Mouse (Mus musculus): ENCODE results near the gene Rbm47. TPM values are rescaled to one million over a fixed set of nuclear protein-coding genes. Genes with fewer than 3 reads are reported as not detected.

The Rbm47 gene
- polyA plus RNA-seq, 1 experiment from 2014 or later: 2.4 TPM

DNA sequence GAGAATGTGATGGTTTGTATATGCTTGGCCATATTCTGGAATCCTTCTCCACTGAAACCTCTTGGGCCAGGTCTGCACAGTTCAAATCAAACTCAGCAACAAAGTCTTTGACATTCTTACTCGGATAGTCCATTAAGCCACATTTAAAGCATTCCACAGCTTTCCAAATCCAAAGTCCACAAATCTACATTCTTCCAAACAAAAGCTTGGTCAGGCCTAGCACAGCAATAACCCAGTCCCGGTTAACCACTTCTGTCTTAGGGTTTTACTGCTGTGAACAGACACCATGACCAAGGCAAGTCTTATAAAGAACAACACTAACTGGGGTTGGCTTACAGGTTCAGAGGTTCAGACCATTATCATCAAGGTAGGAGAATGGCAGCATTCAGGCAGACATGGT, 133.1 kb downstream of the Rbm47 start:
- Histone ChIP-seq H3K4me1 (replicated peaks) (0 out of 2 replicates have a peak, but pooled peaks cover 7% of the 10 kb centered on the region), H3K9ac (replicated peaks) (no peak overlapping the region), H3K9me3 (no peaks in the 10 kb centered on the region), H3K4me3 (replicated peaks) (no peak overlapping the region), H3K27ac (no peak overlapping the region), H3K27me3 (peaks cover 4% of the 10 kb centered on the region; the same call in 1 of the 2 replicates), H3K4me2 (no peak overlapping the region), H3K36me3 (no peaks in the 10 kb centered on the region)
- WGBS: 81% methylated on average over 2 of the region's 2 CpGs
- ATAC-seq (ENCODE audit: insufficient number of reproducible peaks, insufficient read depth, low FRiP score, low TSS enrichment, low read depth): no peak

DNA sequence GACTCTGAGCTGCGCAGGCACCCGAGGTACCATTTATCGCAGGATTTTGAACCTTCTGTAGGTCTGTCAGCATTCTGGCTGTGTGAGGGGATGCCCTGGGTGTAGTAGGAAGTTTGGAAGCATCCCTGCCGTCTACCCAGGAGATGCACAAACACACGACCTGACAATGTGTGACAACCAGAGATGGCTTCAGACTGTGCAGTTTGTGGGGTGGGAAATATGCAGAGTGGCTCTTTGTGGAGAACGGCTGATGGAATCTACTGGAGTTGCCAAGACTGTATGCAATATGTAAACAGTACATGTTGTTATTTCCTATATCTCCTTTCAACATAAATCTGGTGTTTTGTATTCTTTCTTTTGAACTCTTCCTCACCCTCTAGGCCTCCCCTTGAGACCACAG, 135.9 kb downstream of the Rbm47 start:
- no peak overlapping the region for H3K4me3 ChIP-seq (replicated peaks)
- H3K4me2 ChIP-seq: no peak overlapping the region
- no peaks in the 10 kb centered on the region for H3K9me3 ChIP-seq
- WGBS: 78% methylated on average over 6 of the region's 6 CpGs
- H3K36me3 ChIP-seq: no peaks in the 10 kb centered on the region
- H3K9ac ChIP-seq (replicated peaks): no peak overlapping the region
- no peak for ATAC-seq (ENCODE audit: insufficient number of reproducible peaks, insufficient read depth, low FRiP score, low TSS enrichment, low read depth)
- H3K27me3 ChIP-seq: peaks cover 4% of the 10 kb centered on the region; the same call in 1 of the 2 replicates
- H3K27ac ChIP-seq: no peak overlapping the region
- 0 out of 2 replicates have a peak, but pooled peaks cover 7% of the 10 kb centered on the region for H3K4me1 ChIP-seq (replicated peaks)

DNA sequence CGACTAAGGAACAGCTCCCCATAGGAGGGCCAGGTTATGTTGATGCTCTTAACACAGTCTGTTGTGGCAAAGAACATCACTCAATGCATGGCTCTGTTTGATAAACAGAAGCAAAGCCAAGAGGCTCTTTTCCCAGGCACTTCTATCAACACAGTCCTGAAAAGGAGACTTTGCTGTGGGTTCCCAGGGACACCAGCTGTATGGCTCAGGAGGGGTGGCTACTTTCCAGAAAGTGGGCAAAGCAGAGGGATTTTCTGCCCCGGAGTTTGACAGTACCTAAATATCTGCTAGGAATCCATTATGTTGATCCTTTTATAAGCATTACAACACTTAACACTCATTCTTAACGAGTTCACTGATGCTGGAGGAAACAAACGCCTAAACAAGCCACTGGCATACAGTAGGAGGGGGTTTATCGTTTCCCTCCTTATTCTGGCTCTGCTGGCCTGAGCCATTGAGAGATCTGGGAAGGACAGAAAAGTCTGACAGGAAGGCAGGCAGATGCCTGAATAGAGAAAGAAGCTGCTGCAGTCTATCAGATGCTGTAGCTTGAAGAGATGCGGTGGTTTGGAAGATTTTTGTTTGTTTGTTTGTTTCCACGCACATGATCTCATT, 136.4 kb downstream of the Rbm47 start:
- WGBS: 49% methylated on average over 7 of the region's 7 CpGs
- no peak overlapping the region for H3K4me3 ChIP-seq (replicated peaks)

DNA sequence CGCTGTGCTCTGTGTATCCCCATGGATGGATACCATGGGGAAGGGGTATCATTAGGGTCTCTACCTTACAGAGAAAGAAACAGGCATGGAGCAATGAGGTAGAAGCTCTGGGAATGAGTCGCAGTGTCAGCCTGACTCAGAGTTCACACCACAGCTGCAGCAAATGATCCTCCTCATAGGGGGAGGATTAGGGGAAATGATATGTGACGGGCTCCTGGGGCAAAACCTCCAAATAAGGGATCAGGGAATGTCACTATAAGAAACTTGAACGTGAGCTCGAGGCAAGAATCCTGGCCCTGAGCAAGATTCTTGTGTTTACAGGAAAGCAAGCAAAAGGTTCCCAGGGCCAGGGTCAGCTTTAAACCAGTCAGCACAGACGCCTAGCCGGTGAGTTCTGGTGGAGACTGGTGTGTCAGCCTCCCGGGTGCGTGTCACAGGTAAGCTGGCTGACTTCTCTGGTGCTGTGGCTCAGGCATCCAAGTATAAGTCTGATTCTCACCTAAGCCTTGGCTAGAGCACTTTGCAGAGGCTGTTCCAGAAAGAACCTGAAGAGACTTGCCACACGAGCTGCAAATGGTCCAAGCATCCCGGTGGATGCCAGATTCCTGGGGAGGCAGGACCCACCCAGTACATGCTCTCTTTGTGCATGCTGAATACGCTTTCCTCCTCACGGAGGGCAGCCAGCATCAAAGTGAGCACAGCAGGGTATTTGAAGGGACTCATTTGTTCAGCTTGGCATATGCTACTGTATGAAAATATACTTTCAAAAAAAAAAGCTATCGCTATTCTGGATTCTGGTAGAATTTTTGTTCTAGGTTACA, 138.3 kb downstream of the Rbm47 start:
- Histone ChIP-seq H3K27me3 (peaks cover 4% of the 10 kb centered on the region; the same call in 1 of the 2 replicates), H3K4me3 (replicated peaks) (no peak overlapping the region), H3K27ac (no peak overlapping the region), H3K9me3 (no peaks in the 10 kb centered on the region), H3K36me3 (no peaks in the 10 kb centered on the region), H3K4me2 (no peak overlapping the region), H3K4me1 (replicated peaks) (0 out of 2 replicates have a peak, but pooled peaks cover 7% of the 10 kb centered on the region), H3K9ac (replicated peaks) (no peak overlapping the region)
- ATAC-seq (ENCODE audit: insufficient number of reproducible peaks, insufficient read depth, low FRiP score, low TSS enrichment, low read depth): no peak
- WGBS: 62% methylated on average over 14 of the region's 14 CpGs

More for the DNA sequence above, 136.4 kb downstream of the Rbm47 start:
- Histone ChIP-seq H3K4me2 (no peak overlapping the region), H3K9ac (replicated peaks) (no peak overlapping the region), H3K27me3 (peaks cover 4% of the 10 kb centered on the region; the same call in 1 of the 2 replicates), H3K27ac (no peak overlapping the region), H3K36me3 (no peaks in the 10 kb centered on the region), H3K4me1 (replicated peaks) (0 out of 2 replicates have a peak, but pooled peaks cover 7% of the 10 kb centered on the region), H3K9me3 (no peaks in the 10 kb centered on the region)
- no peak for ATAC-seq (ENCODE audit: insufficient number of reproducible peaks, insufficient read depth, low FRiP score, low TSS enrichment, low read depth)

DNA sequence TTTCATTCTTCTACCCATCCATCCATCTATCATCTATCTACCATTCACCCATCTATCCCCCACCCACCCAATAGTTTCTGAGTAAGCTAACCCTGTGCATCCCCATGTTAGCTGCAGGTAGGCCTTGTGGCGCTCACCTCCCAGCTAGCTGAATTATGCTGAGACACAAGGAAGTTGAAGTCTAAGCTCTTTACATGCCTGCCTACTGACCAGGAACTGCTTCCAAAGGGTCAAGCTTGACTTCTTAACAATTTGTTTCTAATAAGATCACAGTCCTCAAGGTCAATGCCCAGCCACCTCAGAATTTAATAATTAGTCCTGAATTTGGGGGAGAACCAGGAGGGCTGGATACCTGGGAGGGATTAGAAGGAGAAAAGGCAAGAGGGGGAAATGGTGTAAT, 140.1 kb downstream of the Rbm47 start:
- H3K9ac ChIP-seq (replicated peaks): no peak overlapping the region
- no peak overlapping the region for H3K27ac ChIP-seq
- H3K4me3 ChIP-seq (replicated peaks): no peak overlapping the region
- 100% methylated on average over 1 of the region's 1 CpGs for WGBS
- no peak for ATAC-seq (ENCODE audit: insufficient number of reproducible peaks, insufficient read depth, low FRiP score, low TSS enrichment, low read depth)
- no peaks in the 10 kb centered on the region for H3K9me3 ChIP-seq
- H3K36me3 ChIP-seq: no peaks in the 10 kb centered on the region
- H3K4me1 ChIP-seq (replicated peaks): 0 out of 2 replicates have a peak, but pooled peaks cover 7% of the 10 kb centered on the region
- H3K27me3 ChIP-seq: peaks cover 4% of the 10 kb centered on the region; the same call in 1 of the 2 replicates
- no peak overlapping the region for H3K4me2 ChIP-seq

DNA sequence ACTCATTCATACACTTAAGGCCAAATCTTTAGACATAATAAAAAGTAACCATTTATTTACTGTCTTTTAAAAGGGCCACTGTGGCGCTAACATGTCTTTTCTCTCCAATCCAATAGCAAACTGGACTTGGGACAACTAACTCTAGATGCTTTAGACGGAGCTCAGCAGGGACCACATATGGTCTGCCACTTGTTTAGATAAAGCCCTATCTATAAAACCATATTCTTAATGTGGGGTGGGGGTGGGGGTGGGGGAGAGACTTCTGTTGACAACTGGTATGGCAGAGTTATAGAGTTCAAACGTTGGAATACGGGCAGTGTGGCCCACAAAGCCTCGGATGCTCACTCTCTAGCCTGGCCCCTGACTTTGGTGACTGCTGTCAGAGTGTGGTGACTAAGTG, 141.2 kb downstream of the Rbm47 start:
- H3K9me3 ChIP-seq: peaks cover 5% of the 10 kb centered on the region
- H3K4me3 ChIP-seq (replicated peaks): no peak overlapping the region
- peaks cover 4% of the 10 kb centered on the region; the same call in 1 of the 2 replicates for H3K27me3 ChIP-seq
- no peak overlapping the region for H3K9ac ChIP-seq (replicated peaks)
- no peak overlapping the region for H3K27ac ChIP-seq
- H3K36me3 ChIP-seq: peaks cover 3% of the 10 kb centered on the region; the same call in 1 of the 2 replicates
- H3K4me1 ChIP-seq (replicated peaks): 0 out of 2 replicates have a peak, but pooled peaks cover 6% of the 10 kb centered on the region
- no peak for ATAC-seq (ENCODE audit: insufficient number of reproducible peaks, insufficient read depth, low FRiP score, low TSS enrichment, low read depth)
- H3K4me2 ChIP-seq: no peak overlapping the region
- WGBS: 83% methylated on average over 5 of the region's 5 CpGs

DNA sequence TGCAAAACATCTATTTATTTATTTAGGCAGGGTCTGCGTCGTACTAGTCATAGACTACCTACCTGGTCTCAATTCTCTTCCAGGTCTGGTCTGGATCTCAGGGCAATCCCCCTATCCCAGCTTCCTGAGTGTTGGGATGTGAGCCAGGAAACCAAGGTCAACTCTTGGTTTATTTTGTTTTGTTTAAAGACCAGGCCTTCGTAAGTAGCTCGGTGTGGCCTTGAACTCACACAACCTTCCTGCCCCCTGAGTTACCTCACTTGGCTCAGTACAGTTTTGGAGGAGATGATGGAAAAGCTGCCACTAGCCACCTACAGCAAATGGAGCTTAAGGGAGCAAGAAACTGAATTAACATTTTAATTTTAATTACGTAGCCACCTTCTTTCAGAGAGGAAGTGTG, 144.7 kb downstream of the Rbm47 start:
- H3K9ac ChIP-seq (replicated peaks): no peak overlapping the region
- no peak overlapping the region for H3K4me3 ChIP-seq (replicated peaks)
- no peak overlapping the region for H3K27ac ChIP-seq
- WGBS: 94% methylated on average over 5 of the region's 5 CpGs
- H3K9me3 ChIP-seq: peaks cover 17% of the 10 kb centered on the region
- H3K4me1 ChIP-seq (replicated peaks): no peaks in the 10 kb centered on the region
- no peaks in the 10 kb centered on the region for H3K27me3 ChIP-seq
- peaks cover 6% of the 10 kb centered on the region; the same call in 1 of the 2 replicates for H3K36me3 ChIP-seq
- no peak overlapping the region for H3K4me2 ChIP-seq
- ATAC-seq (ENCODE audit: insufficient number of reproducible peaks, insufficient read depth, low FRiP score, low TSS enrichment, low read depth): no peak

DNA sequence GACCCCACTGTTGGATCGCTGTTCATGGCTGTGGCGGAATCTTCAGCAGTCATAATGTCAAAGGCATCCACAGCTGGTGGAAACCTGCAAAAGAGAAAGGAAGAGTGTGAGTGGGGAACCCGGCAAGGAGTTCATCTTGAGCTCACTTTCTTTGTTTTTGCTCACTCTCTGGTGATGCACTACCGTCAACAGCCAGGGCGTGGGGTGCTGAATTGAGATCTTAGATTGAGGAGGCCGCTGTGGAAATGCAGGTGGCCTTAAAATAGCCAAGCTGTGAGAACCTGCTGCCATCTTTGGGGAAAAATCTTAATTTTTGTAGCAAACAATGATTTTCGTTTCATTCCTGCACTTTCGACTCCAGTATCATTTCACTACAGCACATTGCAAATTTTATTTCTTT, 145.7 kb downstream of the Rbm47 start:
- no peaks in the 10 kb centered on the region for H3K27me3 ChIP-seq
- H3K27ac ChIP-seq: no peak overlapping the region
- H3K4me3 ChIP-seq (replicated peaks): no peak overlapping the region
- no peak overlapping the region for H3K9ac ChIP-seq (replicated peaks)
- whole genome bisulfite sequencing: 92% methylated on average over 8 of the region's 8 CpGs
- no peak for ATAC-seq (ENCODE audit: insufficient number of reproducible peaks, insufficient read depth, low FRiP score, low TSS enrichment, low read depth)
- H3K9me3 ChIP-seq: peaks cover 17% of the 10 kb centered on the region
- H3K4me2 ChIP-seq: no peak overlapping the region
- H3K4me1 ChIP-seq (replicated peaks): no peaks in the 10 kb centered on the region
- H3K36me3 ChIP-seq: peaks cover 6% of the 10 kb centered on the region; the same call in 1 of the 2 replicates

DNA sequence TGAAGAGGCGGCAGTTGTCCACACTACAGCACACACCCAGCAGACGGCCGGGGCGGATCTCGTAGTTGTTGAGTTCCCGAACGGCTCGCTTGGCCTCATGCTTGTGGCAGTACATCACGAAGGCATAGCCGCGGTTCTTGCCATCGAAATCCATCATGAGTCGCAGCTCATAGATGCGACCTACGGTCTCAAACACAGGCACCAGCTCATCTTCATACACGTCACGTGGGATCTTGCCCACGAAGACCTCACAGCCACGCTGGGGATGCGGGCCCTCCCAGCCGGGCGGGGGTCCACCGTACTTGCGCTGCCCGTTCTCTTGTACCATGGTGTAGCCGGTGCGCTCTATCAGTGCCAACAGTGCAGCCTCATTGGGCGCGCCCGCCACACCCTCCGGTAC, 146.1 kb downstream of the Rbm47 start:
- Histone ChIP-seq H3K36me3 (peaks cover 6% of the 10 kb centered on the region; the same call in 1 of the 2 replicates), H3K4me3 (replicated peaks) (no peak overlapping the region), H3K4me2 (no peak overlapping the region), H3K9me3 (peaks cover 17% of the 10 kb centered on the region), H3K4me1 (replicated peaks) (no peaks in the 10 kb centered on the region), H3K27me3 (no peaks in the 10 kb centered on the region), H3K27ac (no peak overlapping the region), H3K9ac (replicated peaks) (no peak overlapping the region)
- no peak for ATAC-seq (ENCODE audit: insufficient number of reproducible peaks, insufficient read depth, low FRiP score, low TSS enrichment, low read depth)
- WGBS: 96% methylated on average over 31 of the region's 31 CpGs

DNA sequence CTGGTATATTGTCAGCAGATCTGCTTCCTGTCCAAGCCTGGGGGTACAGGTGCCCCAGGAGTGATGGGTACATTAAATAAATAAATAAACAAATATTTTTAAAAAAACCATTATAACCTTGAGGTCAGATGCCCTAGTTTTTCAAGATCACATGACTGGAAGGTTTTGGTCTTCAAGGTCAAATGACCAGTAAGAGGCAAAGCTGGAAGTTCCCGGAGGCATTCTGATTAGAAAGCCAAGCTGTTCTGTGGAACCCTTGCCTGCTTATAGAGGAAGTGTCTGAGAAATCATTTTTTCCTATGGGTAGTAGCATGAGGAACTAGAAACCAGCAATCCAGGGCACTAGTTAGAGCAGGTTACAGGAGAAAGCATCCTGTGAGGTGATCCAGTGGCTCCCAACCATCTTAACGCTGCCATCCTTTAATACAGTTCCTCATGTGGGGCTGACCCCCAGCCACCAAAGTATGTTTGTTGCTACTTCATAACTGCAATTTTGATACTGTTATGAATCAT, 157.4 kb downstream of the Rbm47 start:
- 91% methylated on average over 2 of the region's 2 CpGs for WGBS
- no peak for ATAC-seq (ENCODE audit: insufficient number of reproducible peaks, insufficient read depth, low FRiP score, low TSS enrichment, low read depth)

DNA sequence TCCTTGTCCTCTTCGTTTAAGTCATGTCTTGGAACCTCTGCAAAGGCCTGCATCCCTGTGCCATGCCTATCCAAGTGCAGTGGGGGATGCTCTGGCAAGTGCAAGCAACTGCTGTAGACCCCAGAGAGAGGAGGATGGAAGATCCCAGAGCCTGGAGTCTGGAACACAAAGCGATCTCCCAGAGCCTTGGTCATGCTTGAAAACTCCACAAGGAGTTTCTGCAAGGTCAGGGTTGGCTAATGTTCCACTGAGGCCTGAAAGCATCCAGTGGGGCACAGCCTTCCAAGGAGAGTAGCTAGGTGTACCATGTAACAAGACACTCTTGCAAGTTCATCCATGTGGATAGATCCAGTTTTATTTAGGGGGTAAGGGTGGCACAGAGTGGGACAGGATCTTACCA, 158.5 kb downstream of the Rbm47 start:
- H3K27ac ChIP-seq: no peak overlapping the region
- no peak overlapping the region for H3K4me2 ChIP-seq
- H3K9me3 ChIP-seq: no peaks in the 10 kb centered on the region
- no peak for ATAC-seq (ENCODE audit: insufficient number of reproducible peaks, insufficient read depth, low FRiP score, low TSS enrichment, low read depth)
- no peaks in the 10 kb centered on the region for H3K36me3 ChIP-seq
- no peaks in the 10 kb centered on the region for H3K27me3 ChIP-seq
- no peaks in the 10 kb centered on the region for H3K4me1 ChIP-seq (replicated peaks)
- no peak overlapping the region for H3K9ac ChIP-seq (replicated peaks)
- H3K4me3 ChIP-seq (replicated peaks): no peak overlapping the region
- WGBS: 90% methylated on average over 2 of the region's 2 CpGs

More for the DNA sequence above, 157.4 kb downstream of the Rbm47 start:
- Histone ChIP-seq H3K4me3 (replicated peaks) (no peak overlapping the region), H3K27ac (no peak overlapping the region), H3K9me3 (no peaks in the 10 kb centered on the region), H3K4me1 (replicated peaks) (no peaks in the 10 kb centered on the region), H3K36me3 (no peaks in the 10 kb centered on the region), H3K4me2 (no peak overlapping the region), H3K9ac (replicated peaks) (no peak overlapping the region), H3K27me3 (no peaks in the 10 kb centered on the region)

Data from limb, embryonic 12.5 days (tissue).